Mouse (Mus musculus): ENCODE results near the gene Ggt5.
"Not testable (repeated sequence)": the region's sequence is repeated elsewhere in the genome, so short reads cannot be mapped to it uniquely, and the experiment has no call there.

Gene Ggt5

GRCm38 (mm10) chr10:75589129-75589528 lies at the start of gene Ggt5:
TSS of gene Ggt5 (plus strand) at chr10:75589340.
- DNase-seq (ENCODE audit: low spot score in 2 of 2): no peak

- DNase-seq (ENCODE audit: low spot score in 2 of 2): no peak
Measured at GRCm38 (mm10) chr10:75547901-75548300, 41.2 kb upstream of the Ggt5 start.

- no peak for DNase-seq (ENCODE audit: low spot score in 2 of 2)
Measured at GRCm38 (mm10) chr10:75548486-75548885, 40.7 kb upstream of the Ggt5 start.

GRCm38 (mm10) chr10:75549886-75550285 lies 39.3 kb upstream of the Ggt5 start:
- DNase-seq (ENCODE audit: low spot score in 2 of 2): no peak

DNA sequence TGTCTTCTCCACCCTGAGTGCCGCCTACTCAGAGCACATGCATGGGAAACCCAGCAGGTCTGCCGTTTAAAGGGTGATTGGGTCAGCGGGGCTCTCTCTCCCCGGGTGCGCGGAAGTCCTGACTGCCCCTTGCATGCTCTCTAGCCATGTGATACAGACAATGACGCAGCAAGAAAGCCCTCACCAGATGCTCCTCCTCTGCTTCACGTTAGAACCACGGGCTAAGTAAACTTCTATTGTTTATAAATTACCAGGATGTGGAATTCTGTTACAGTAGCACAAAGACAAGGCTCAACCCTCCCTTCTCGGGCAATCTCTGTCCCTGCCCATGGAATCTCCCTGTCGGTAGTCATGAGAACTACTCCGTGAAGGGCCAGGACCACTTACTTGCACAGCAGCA lies 38.0 kb upstream of the Ggt5 start:
- DNase-seq (ENCODE audit: low spot score in 2 of 2): no peak

DNA sequence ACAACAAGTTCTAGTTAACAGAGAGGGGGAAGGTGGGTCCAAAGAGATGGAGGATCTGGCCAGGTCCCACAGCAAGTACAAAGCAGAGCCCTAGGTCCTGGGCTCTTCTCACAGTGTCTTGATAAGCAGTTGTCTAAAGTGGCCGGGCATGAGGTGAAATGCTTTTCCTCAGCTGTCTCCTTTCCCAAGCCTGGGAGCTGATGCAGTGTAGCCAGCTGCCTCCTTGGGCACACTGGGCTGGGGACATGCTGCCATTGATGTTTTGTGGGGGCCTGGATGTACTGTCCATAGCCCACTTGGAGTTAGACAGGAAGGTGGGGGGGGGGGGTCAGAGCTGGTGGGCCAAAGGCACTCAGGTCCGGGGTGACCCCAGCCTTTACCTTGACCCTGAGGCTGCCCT lies 37.0 kb upstream of the Ggt5 start:
- DNase-seq (ENCODE audit: low spot score in 2 of 2): no peak

- no peak for DNase-seq (ENCODE audit: low spot score in 2 of 2)
Measured at GRCm38 (mm10) chr10:75552701-75553450, 36.3 kb upstream of the Ggt5 start.

DNA sequence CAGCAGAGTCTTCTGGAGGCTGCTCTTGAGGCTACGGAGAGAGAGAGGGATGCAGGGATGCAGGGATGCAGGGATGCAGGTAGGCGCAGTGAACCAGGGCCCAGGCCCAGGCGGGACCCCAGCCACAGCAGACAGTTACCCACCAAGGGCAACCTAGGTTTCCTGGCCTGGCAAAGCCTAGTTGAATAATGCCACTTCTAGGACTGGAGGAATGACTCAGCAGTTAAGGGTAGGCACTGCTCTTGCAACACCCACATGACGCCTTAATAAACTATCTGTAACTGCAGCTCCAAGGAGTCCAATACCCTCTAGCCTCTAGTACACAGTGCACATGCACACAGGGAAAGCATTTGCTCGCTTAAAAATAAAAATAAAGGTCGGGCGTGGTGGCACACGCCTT lies 35.0 kb upstream of the Ggt5 start:
- no peak for DNase-seq (ENCODE audit: low spot score in 2 of 2)

GRCm38 (mm10) chr10:75555557-75555956 lies 33.6 kb upstream of the Ggt5 start:
- no peak for DNase-seq (ENCODE audit: low spot score in 2 of 2)

DNA sequence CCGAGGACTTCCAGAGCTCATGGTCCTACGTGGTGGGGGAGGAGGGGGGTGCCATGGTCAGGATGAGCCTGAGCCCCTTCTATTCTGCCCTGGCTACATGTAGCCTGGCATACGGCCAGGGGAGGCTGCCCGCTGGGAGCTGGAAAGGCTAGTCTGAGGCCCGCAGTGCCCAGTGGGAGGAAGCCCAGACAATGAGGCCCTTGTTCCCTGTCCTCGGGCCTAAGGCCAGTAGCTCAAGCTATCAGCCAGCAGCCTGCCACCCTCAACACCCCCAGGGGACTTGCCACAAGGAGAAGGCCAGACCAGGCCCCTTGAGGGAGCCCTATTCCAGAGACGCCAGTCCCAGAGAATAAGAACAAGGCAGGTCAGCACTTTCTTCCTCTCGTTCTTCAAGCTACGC lies 33.1 kb upstream of the Ggt5 start:
- DNase-seq (ENCODE audit: low spot score in 2 of 2): peak; percentile 57 to 76

DNA sequence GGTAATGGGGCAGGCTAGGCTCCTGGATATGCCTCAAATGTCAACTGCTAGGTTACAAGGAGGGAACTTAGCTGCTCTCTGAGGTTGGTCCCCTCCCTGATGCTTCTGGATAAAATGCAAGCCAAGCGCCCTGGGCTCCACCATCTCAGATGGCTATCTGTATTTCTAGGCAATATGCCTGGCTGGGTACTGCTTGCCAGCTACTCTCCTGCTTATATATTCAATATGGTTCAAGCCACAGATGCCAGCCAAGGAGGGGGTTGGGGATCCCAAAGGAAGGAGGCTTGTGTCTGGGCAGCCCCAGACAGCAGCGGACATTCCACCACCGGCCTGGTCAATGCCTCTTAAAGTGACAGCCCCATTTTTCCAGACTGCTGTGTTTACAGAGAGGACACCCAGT lies 30.6 kb upstream of the Ggt5 start:
- peak in 1 of 2 experiments; percentile 42 for DNase-seq (ENCODE audit: low spot score in 2 of 2)

DNA sequence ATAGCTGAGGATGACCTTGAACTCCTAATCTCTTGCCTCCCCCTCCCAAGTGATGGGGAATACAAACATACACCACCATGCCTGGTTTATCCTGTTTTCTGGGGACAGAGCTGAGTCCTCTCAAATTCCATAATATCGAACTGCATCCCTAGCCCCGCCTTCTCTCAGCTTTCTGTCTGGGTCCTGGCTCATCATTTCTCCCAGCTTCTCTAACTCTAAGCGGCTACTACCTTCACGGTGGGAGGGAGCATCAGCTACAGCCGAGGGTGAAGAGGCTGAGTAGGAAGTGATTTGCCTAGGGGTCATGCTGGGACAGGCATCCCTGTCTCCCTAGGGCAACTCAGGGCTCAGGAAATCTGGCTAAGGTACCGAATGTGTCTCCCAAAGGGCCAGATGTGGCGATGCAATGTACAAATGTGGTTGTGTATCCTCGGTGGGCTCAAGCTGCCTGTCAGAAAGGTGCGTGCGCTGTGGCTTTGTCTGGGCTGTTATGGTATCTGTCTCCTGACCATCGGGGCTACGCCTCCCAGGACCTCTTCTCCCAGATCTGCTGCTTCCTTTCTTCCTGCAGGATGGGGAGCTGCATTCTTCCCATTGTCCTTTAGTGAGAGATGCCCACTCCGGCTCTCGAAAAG lies 30.0 kb upstream of the Ggt5 start:
- DNase-seq (ENCODE audit: low spot score in 2 of 2): no peak

DNA sequence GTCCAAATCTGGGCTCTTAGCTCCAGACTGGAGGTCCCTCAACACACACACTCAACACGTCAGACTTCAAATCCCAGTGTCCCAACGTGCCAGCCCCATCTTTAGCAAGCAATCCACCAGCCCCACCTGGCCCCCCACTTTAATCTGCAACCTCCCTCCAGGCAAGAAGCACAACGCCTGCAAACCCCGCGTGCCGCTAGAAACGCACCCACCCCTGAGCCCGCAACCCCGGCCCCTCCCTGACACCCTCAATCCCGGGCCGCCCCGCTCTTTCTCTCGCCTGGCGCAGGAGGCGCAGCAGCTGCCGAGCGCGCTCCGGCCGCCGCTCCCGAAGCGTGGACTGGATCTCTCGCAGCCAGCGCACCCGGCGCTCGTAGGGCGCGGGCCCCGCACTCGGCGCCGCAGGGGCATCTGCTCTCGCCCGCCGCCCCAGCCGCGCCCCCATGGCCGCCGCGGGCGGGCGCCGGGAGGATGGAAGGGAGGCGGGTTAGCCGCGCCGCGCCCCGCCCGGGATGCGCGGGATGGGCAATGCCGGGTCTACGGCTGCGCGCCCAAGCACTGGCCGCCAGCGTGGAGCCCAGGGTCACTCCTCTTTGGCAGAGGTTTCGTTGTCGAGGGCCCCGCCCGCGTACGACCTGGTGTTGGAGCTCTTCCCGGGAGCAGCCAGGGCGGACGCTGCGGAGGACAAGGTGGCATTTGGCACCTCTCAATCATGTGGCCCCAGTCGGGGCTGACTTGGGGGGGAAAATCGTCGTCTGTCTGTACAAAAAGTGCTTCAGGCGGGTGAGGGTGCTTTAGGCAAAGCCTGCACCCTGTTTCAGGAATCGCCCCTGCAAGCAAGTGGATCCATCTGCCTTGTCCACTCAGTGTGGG lies 29.2 kb upstream of the Ggt5 start, which contains the start of gene Lrrc75b:
Lrrc75b (minus strand) TSS at position 655 of the 873 bp plus-strand sequence.
- DNase-seq (ENCODE audit: low spot score in 2 of 2): no peak

- DNase-seq (ENCODE audit: low spot score in 2 of 2): no peak
Measured at GRCm38 (mm10) chr10:75560549-75560899, 28.6 kb upstream of the Ggt5 start.

DNA sequence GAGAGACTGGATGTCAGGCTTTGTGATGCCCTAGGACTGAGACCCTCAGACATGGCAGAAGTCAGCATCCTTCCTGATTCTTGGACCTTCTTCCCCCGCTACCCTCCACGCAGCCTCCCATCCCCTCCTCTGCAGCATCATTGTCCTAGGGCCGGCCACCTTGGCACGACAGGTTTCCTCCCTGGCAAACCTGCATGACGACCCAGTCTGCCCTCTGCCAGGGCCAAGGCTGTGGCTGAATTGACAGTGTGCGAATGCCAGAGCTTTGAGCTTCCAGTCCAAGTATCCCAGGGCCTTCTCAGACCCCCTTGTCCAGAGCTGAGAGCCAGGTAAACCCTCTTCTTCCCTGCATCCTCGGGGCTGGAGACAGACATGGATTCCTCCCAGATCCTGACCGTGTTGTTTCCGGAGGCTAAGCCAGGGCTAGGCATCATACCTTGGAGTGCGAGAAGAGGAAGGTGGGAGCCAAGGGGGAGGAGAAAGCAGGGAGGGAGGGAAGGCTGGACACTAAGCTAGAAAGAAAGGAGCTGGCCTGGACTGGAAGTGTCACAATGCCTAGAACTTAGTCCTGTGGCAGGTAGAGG lies 28.0 kb upstream of the Ggt5 start, which contains the start of gene Ggt1:
Ggt1 (plus strand) TSS at position 534 of the 584 bp plus-strand sequence.
- no peak for DNase-seq (ENCODE audit: low spot score in 2 of 2)

GRCm38 (mm10) chr10:75562596-75562995 lies 26.5 kb upstream of the Ggt5 start:
- no peak for DNase-seq (ENCODE audit: low spot score in 2 of 2)

DNA sequence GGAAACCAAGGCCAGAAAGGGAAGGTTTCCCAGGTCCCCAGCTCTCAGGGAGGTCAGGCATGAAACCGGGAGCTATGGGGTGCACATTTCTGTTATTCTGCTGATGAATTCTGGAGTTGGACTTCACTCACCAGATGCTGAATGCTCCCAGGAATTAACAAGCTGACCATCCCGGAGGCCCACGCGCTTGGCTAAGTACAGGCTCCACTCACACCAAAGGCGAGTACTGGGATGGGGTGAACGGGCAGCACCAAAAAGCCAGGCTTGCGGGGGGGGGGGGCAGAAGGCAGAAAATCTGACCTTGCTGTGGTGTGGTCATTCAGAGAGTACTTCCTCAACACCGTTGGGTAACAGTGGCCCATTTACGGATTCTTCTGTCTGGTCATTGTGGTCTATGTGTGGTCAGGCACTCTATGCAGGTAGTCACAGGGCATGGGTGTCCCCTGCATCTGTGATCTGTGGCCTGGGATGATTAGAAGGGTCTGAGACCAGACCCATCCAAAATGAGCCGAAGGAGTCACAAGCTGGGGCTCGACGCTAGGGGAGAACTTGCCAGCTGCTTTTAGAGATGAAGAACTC lies 24.4 kb upstream of the Ggt5 start:
- no peak for DNase-seq (ENCODE audit: low spot score in 2 of 2)

DNA sequence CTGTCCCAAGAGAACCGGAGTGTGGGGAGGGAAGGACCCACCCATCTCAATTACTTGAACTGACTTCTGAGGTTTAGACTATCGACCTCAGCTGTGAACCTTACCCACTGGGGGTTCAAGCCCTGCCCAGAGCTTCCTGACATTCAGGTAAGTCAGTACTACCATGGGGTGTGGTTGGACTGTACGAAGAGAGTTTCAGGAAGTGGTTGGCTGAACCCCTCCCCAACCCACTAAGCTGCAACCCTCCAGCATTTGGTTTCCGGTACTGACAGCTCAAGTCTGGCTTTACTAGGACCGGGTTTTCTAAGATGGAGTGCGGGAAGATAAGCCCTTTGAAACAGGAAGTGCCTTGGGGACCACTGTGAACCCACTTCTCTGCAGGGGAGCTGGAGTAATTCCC lies 23.7 kb upstream of the Ggt5 start:
- DNase-seq (ENCODE audit: low spot score in 2 of 2): no peak

DNA sequence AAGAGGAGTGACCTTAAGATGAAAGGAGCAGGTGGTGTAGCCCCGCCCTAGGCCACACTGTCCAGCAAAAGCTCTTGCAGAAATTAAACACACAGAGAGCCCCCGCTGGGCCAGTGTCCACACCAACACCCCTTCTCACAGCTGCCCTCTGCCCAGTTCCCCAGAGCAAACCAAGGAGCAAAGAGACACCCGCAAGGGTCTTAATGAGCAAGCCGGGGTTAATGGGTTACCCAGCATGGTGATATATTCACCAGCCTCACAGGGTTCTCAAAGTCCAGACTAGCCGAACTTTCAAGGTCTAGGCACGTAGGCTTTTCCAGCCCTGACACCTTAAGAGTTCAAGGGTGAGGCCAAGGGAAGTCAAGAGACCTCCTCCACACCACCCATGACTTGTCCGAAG lies 23.2 kb upstream of the Ggt5 start:
- no peak for DNase-seq (ENCODE audit: low spot score in 2 of 2)

- DNase-seq (ENCODE audit: low spot score in 2 of 2): no peak
Measured at GRCm38 (mm10) chr10:75566321-75566720, 22.8 kb upstream of the Ggt5 start.

DNA sequence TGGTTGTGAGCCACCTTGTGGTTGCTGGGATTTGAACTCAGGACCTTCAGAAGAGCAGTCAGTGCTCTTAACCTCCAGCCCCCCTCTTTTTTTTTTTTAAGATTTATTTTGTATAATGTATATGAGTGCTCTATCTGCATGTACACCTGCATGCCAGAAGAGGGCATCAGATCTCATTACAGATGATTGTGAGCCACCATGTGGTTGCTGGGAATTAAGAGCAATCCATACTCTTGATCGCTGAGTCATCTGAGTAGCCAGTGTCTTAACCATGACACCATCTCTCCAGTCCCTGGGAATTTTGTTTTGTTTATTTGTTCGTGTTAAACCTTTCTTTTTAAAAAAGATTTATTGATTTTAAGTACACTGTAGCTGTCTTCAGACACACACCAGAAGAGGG lies 22.4 kb upstream of the Ggt5 start:
- not testable (repeated sequence) for DNase-seq (ENCODE audit: low spot score in 2 of 2)

GRCm38 (mm10) chr10:75568029-75568428 lies 21.1 kb upstream of the Ggt5 start:
- no peak for DNase-seq (ENCODE audit: low spot score in 2 of 2)
